Mouse (Mus musculus) MN1 (cell line): Measurements from ENCODE around the gene Ankib1.
A peak's percentile ranks its signal among the peaks of the same experiment; 100 is the strongest.
"Not testable (repeated sequence)": the region's sequence is repeated elsewhere in the genome, so short reads cannot be mapped to it uniquely, and the experiment has no call there.

Source experiments
- DNase-seq: peaks from one replicate; pipeline ENCODE4 v3.0.0-alpha.2; 2016; ENCODE audit warnings: low spot score

Gene Ankib1

GRCm38 (mm10) chr5:3723415-3723814 is 79.3 kb downstream of the Ankib1 start:
- DNase-seq, result no peak

GRCm38 (mm10) chr5:3722873-3723272 is 79.9 kb downstream of the Ankib1 start:
- DNase-seq, result no peak

- DNase-seq, result no peak
Observed at GRCm38 (mm10) chr5:3719371-3719770, 83.4 kb downstream of the Ankib1 start.

- no peak for DNase-seq
Observed at GRCm38 (mm10) chr5:3715800-3716199, 86.9 kb downstream of the Ankib1 start.

DNA sequence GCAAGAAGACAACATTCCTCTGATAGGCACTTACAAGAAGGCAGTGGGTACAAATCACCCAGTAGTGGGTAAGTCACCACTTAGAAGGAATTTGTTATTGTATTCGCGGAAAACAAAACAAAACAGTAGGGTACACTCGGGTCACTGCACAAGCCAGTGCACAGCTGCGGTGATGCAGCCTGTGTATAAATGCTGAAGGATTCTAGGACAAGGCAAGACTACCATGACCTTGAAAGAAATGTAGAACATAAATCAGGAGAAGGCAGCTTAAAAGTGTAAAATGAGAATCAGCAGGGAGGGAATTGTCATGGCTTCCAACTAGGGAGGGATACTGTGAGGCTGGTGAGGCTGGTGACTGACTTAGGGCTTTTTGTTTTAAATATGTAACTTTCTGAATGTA is 100.5 kb downstream of the Ankib1 start:
- DNase-seq, result no peak

DNA sequence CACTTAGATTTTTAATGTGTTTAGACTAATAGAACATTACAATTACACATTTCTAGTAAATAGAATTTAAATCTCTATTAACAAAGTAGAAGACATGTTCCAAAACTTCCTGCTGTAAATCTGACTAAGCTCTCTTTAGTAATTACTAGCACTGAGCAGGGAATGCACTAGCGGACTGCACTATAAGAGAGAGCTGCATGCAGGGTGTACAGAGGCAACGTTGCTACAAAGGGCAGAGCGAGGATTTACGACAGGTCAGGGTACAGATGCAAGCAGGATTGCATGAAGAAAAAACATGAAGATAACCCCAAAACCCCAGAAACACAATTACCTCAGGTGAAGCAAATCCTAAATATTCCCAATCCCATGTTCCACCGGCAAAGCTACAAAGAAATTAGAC is 102.7 kb downstream of the Ankib1 start:
- DNase-seq, result no peak

GRCm38 (mm10) chr5:3696031-3696430 is 106.7 kb downstream of the Ankib1 start:
- DNase-seq, result no peak

- DNase-seq, result no peak
Observed at GRCm38 (mm10) chr5:3695191-3695590, 107.5 kb downstream of the Ankib1 start.

- no peak for DNase-seq
Observed at GRCm38 (mm10) chr5:3692956-3693355, 109.8 kb downstream of the Ankib1 start.

DNA sequence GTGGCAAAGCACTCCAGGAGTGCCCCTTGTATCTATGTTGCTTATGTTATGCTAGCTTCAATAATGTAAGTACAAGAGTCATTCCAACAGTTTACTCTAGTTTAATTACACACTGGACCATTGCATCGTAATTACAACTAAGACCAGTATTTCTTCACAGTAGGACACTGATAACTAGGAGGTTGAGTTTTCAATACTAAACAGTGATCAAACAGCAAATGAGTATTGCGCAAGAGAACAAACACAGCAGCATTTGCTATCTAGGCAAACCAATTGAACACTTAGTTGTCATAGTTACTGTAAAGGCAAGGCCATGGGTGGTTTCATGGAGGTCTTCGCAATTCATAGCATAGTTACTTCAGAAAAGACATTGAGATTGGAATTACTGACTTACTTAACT is 111.4 kb downstream of the Ankib1 start:
- DNase-seq, result no peak

DNA sequence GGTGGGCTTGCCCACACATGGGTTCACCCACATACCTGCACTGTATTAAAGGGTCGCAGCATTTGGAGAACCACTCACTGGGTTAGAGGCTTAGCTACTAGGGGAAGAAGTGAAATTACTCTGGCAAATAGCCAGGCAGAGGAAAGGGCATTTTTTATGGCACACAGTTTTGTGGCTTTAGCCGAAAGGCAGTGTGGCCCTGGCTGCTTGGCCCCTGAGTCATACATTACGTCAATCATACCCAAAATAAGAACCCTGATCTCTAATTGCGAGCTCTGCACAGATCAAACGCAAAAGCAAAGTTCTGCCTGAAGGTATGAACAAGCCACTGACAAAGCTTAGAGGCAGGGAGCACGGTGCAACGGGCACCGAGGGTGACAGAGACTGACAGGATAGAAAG is 114.4 kb downstream of the Ankib1 start:
- DNase-seq, result no peak

- DNase-seq, result no peak
Observed at GRCm38 (mm10) chr5:3669938-3670554, 132.7 kb downstream of the Ankib1 start.

DNA sequence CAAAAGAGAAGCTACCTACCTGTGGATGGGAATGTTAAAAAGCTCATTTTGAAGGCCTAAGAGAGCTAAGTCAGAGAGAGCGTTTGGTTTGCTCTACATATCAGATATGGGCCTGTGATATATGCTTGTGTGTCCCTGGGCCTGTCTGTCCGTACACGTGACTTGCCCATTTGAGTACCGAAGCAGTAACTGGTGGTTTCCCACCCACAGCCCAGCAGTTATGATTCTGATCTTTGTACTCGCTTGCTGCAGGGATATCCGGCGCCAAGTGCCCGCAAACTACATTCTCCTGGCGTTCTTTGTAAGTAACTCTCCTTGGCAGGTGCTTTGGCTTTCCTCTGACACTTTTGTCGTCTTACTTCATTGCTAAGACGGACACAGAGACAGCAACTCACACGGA is 136.1 kb downstream of the Ankib1 start:
- no peak for DNase-seq

GRCm38 (mm10) chr5:3665225-3665624 is 137.5 kb downstream of the Ankib1 start:
- DNase-seq, result no peak

DNA sequence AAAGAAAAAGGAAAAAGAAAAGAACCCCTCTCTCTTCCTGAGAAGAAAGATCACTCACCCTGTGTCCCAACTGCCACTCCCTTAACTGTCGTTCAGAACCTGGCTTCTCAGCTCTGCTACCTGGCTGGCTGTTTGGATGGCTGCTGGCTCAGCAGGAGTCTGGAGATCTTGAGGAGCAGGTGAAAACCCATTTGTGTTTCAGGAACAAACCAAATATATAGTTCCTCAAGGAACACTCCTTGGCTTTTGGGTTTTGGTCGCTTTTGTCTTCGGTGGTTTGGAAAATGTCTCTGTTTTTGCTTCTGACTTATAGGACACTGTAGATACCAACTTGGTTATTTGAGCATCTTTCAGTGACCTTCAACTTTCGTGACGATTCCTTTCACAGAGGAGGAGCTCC is 145.6 kb downstream of the Ankib1 start, which contains the start of gene Gatad1:
TSS of gene Gatad1 (minus strand) at position 101 of the 400 bp plus-strand sequence.
- DNase-seq, result no peak

DNA sequence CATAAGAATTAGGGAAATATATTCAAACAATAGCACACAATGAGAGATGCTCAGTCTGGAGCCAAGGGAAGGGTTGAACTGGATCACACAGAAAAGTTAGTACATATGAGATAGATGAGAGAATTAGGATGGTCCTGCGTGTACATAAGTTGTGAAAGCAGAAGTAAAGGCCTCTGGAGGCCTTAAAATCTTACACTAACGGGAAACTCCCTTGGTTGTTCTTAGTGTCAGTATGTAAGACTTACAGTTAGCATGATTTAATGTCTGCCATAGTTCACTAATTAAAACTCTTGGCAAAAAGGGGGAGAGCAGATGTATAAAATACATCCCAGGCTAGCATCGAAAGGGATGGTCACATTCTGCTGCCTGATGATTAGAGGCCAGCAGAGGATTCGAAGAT is 148.9 kb downstream of the Ankib1 start:
- DNase-seq, result no peak

DNA sequence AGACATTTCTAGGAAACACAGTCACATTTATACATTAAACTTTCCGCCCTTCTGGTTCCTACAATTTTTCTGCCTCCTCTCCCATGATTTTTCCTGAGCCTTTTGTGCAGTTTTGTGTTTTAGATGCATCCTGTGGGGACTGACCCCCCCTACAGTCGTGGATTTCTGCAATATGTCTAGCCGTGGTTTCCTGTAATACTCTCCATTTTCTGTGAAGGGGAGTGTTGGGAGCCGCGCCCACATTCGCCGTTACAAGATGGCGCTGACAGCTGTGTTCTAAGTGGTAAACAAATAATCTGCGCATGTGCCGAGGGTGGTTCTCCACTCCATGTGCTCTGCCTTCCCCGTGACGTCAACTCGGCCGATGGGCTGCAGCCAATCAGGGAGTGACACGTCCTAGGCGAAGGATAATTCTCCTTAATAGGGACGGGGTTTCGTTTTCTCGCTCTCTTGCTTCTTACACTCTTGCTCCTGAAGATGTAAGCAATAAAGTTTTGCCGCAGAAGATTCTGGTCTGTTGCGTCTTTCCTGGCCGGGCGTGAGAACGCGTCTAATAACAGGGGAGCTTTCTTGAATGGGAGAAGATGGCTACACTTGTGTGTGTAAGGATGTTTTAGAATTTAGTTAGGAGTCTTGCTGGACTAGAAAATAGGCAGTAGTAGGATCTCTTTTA is 149.7 kb downstream of the Ankib1 start:
- DNase-seq, result not testable (repeated sequence)

- no peak for DNase-seq
Observed at GRCm38 (mm10) chr5:3651621-3652020, 151.1 kb downstream of the Ankib1 start.

DNA sequence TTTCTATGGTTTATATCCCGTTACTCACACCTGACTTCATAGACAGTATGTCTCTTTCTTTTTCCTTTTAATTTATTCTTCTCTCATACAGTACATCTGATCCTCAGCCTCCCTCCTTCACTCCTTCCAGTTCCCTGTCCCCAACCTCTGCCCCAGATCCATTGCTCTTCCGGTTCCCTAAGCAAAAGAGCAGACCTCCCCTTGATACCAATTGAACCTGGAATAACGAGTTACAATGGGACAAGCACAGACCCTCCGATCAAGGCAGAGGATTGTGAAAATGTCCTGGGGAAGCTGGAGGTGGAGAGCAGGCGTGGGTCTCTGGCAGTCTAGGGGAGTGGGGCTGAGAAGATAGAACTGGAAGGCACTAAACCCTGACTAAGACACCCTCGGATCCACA is 151.8 kb downstream of the Ankib1 start, which contains the start of gene Tmbim7:
TSS of gene Tmbim7 (plus strand) at position 301 of the 400 bp plus-strand sequence.
- no peak for DNase-seq

DNA sequence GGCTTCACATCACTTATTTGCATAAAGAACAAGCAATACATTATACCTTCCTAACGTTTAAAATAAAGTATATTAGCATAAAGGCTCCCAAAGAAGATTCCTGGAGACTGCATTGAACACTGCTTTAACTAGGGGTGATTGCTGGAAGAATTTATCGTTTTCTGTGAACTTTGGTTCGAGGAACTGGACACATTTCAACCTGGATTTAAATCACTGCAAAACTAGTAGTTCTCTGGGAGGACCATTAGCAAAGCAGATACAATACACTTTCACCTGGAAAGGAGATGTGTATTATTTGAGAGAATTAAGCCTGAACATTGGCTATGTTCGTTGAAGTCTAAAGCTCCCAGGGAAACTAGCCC is 153.9 kb downstream of the Ankib1 start:
- no peak for DNase-seq

- no peak for DNase-seq
Observed at GRCm38 (mm10) chr5:3648206-3648848, 154.4 kb downstream of the Ankib1 start.

- DNase-seq, result peak; percentile 92
Observed at GRCm38 (mm10) chr5:3647708-3648121, 155.0 kb downstream of the Ankib1 start.

- DNase-seq, result peak; percentile 66
Observed at GRCm38 (mm10) chr5:3646991-3647707, 155.6 kb downstream of the Ankib1 start.
